Mouse (Mus musculus) CD4-positive naive resting alpha-beta T cell, adult 57 days (primary cell): Measurements from ENCODE around the gene Dhfr. TPM values are rescaled to one million over a fixed set of nuclear protein-coding genes. Genes with fewer than 3 reads are reported as not detected.

Experiments
- total RNA-seq: library from RNA; stranded (reverse); gene quantifications from one replicate; pipeline ENCODE4 v1.2.4, GENCODE M21; 2023

The Dhfr gene
- total RNA-seq: 1.3 TPM

GRCm38 (mm10) chr13:92354456-92355271, at the start of gene Dhfr, which contains the start of gene Msh3:
Gene Dhfr (plus strand): TSS chr13:92354726.
Gene Msh3 (minus strand): TSS chr13:92355003.

GRCm38 (mm10) chr13:92305680-92306079, 48.8 kb upstream of the Dhfr start, which contains the start of gene Gm20379:
Gene Gm20379 (plus strand): TSS chr13:92305980.

GRCm38 (mm10) chr13:92425758-92426264, 71.3 kb downstream of the Dhfr start, which contains the start of gene Ankrd34b:
Gene Ankrd34b (plus strand): TSS chr13:92425896.

Other genes with a start within 250 kb of the Dhfr start
- 21.2 TPM for gene Rasgrf2, start 223.1 kb upstream of the Dhfr start, total RNA-seq
- not detected for gene Gm20379, start 48.7 kb upstream of the Dhfr start, total RNA-seq
- gene Msh3, start 277 bp downstream of the Dhfr start, total RNA-seq: 49.0 TPM
- gene Ankrd34b, start 71.2 kb downstream of the Dhfr start, total RNA-seq: not detected
- 3.5 TPM for gene Fam151b, start 129.3 kb downstream of the Dhfr start, total RNA-seq
- 28.4 TPM for gene Zfyve16, start 176.1 kb downstream of the Dhfr start, total RNA-seq
- gene Spz1, start 221.4 kb downstream of the Dhfr start, total RNA-seq: not detected